Mouse (Mus musculus) mouse trophoblast stem cell (cell line): ENCODE measurements around the gene Lrp2bp.

Experiments
- in situ Hi-C, 2 experiments: fragments of 300-500 bp; cut with MseI, MboI; formaldehyde crosslinking; loops; 2 replicates in 1 of 2; 3 replicates in 1 of 2; pipeline ENCODE4 v1.15.1; 2025

Gene Lrp2bp

GRCm38 (mm10) chr8:45999138-45999783 is at the start of gene Lrp2bp:
TSS of gene Lrp2bp (plus strand) at chr8:45999303.
- in situ Hi-C loops, result no loop called here

GRCm38 (mm10) chr8:45950622-45951021 is 48.5 kb upstream of the Lrp2bp start:
- in situ Hi-C loops, result no loop called here

- in situ Hi-C loops, result no loop called here
Observed at GRCm38 (mm10) chr8:45970894-45971293, 28.2 kb upstream of the Lrp2bp start.

GRCm38 (mm10) chr8:45973988-45974505 is 25.1 kb upstream of the Lrp2bp start:
- in situ Hi-C loops, result no loop called here

GRCm38 (mm10) chr8:45975126-45975836 is 23.8 kb upstream of the Lrp2bp start, which contains the start of the genes 1700029J07Rik and Ufsp2:
TSS of gene 1700029J07Rik (minus strand) at chr8:45975252.
TSS of gene Ufsp2 (plus strand) at chr8:45975528.
- in situ Hi-C loops, result no loop called here

GRCm38 (mm10) chr8:45975837-45976468 is 23.1 kb upstream of the Lrp2bp start:
- in situ Hi-C loops, result no loop called here

- in situ Hi-C loops, result no loop called here
Observed at GRCm38 (mm10) chr8:45986665-45987064, 12.4 kb upstream of the Lrp2bp start.

- in situ Hi-C loops, result no loop called here
Observed at GRCm38 (mm10) chr8:45988189-45988588, 10.9 kb upstream of the Lrp2bp start.

GRCm38 (mm10) chr8:45990631-45991310 is 8.3 kb upstream of the Lrp2bp start:
- in situ Hi-C loops, result no loop called here

- in situ Hi-C loops, result no loop called here
Observed at GRCm38 (mm10) chr8:45994111-45994510, 5.0 kb upstream of the Lrp2bp start.

GRCm38 (mm10) chr8:45995576-45995975 is 3.5 kb upstream of the Lrp2bp start:
- in situ Hi-C loops, result no loop called here

- in situ Hi-C loops, result no loop called here
Observed at GRCm38 (mm10) chr8:45998228-45998627, 875 bp upstream of the Lrp2bp start.

- in situ Hi-C loops, result no loop called here
Observed at GRCm38 (mm10) chr8:45999784-46000705, 942 bp downstream of the Lrp2bp start.

- in situ Hi-C loops, result no loop called here
Observed at GRCm38 (mm10) chr8:46005596-46005995, 6.5 kb downstream of the Lrp2bp start, which contains the start of gene Ankrd37. TSS of gene Ankrd37 (minus strand) at chr8:46005707.

GRCm38 (mm10) chr8:46007050-46007672 is 8.1 kb downstream of the Lrp2bp start:
- in situ Hi-C loops, result no loop called here

GRCm38 (mm10) chr8:46010306-46010705 is 11.2 kb downstream of the Lrp2bp start:
- in situ Hi-C loops, result no loop called here

- in situ Hi-C loops, result no loop called here
Observed at GRCm38 (mm10) chr8:46010746-46011680, 11.9 kb downstream of the Lrp2bp start.

GRCm38 (mm10) chr8:46022203-46022602 is 23.1 kb downstream of the Lrp2bp start:
- in situ Hi-C loops, result no loop called here

- in situ Hi-C loops, result no loop called here
Observed at GRCm38 (mm10) chr8:46022758-46023157, 23.7 kb downstream of the Lrp2bp start.
